Mouse (Mus musculus): ENCODE measurements around the gene Apc2.

DNA sequence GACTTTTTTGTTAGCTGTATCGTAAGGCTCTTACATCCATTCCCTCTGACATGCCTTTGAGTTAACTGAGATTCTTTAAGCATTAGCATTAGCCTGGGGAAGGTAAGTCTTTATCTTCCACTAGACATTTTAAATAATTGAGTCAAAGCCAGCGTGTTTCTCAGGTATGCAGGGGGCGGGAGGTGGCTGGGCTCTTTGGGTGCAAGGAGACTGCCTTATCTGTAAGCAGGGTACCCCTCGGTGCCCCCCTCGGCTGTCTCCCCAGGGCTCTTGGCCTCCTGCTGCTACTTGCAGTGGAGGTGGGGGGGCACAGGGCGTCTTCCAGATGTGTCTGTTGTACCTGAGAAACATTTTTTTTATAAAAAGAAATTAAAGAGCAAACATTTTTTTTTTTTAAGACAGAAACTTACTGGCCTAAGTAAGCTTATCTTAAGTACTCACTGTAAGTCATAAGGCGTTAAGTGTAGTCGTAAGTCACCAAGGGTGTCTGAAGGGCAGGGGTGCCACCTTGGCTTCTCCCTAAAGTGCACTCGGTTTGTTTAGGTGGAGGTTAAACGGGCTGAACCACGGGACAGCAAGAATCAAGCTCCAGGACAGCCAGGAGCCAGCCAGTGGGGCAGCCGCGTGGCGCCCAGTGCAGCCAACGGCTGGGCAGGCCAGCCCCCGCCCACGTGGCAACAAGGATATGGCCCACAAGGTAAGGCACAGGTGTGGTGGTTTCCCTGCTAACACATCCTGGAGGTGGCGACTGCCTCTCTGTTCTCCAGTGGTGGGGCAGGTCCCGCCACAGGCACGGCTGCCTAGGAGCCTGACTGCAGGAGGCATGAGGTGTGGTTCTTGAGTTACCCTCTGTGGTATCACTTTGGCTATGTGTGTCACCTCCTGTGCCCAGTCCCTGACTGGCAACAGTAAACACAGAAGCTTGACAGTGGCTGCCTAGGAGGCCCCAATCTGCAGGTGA is 13.0 kb upstream of the Apc2 start:
- no peak for TF ChIP-seq CTCF (conservative IDR thresholded peaks at IDR 0.05; ENCODE audit: low read length)
- TF ChIP-seq POU5F1 (IDR thresholded peaks at IDR 0.05; ENCODE audit: borderline replicate concordance, low read length): no peak
- no peak for TF ChIP-seq NANOG (IDR thresholded peaks at IDR 0.05; ENCODE audit: borderline replicate concordance, low read length)

All from E14TG2a.4 (cell line).